Mouse (Mus musculus) CH12.LX (cell line): Measurements from ENCODE around the gene Epha5. TPM values are rescaled to one million over a fixed set of nuclear protein-coding genes. Genes with fewer than 3 reads are reported as not detected.

ENCODE experiments used
- DNase-seq: peaks from one replicate; pipeline ENCODE4 v3.0.0-alpha.2; 2013; ENCODE audit errors: extremely low read depth
- H3K27ac ChIP-seq: 2 replicates; pipeline ENCODE4 v1.5.1; 2012; ENCODE audit warnings: low read depth, mild to moderate bottlenecking, control low read depth, moderate library complexity; ENCODE audit not compliant: insufficient read depth
- H3K27me3 ChIP-seq: replicated peaks from 2 replicates; pipeline ENCODE3; 2012; ENCODE audit warnings: inconsistent platforms
- H3K36me3 ChIP-seq, 2 experiments: replicated peaks in 1 of 2; 2 replicates each; pipeline versions ENCODE3 to v1.6.1; 2012; ENCODE audit warnings: inconsistent platforms in 1 of 2, low read length in 1 of 2, mild to moderate bottlenecking in 1 of 2, mixed read lengths in 1 of 2, moderate library complexity in 1 of 2; ENCODE audit not compliant: control insufficient read depth in 1 of 2, insufficient read depth in 1 of 2
- H3K4me1 ChIP-seq, 2 experiments: 2 replicates each; pipeline ENCODE4 v1.6.1; 2012; ENCODE audit warnings: inconsistent platforms in 1 of 2, moderate library complexity in 1 of 2; ENCODE audit not compliant: insufficient read depth in 2 of 2, control insufficient read depth in 1 of 2
- H3K4me2 ChIP-seq: 2 replicates; pipeline ENCODE4 v1.6.1; 2012; ENCODE audit warnings: low read depth, mild to moderate bottlenecking, control low read depth; ENCODE audit not compliant: poor library complexity, insufficient read depth, severe bottlenecking
- H3K4me3 ChIP-seq, 3 experiments: fragments of 150-350 bp in 1 of 3; sonication (generic) in 1 of 3; replicated peaks in 1 of 3; 2 replicates each; pipeline versions ENCODE3 to v1.5.1; 2011 to 2012; ENCODE audit warnings: low read depth in 2 of 3, low read length in 2 of 3, mild to moderate bottlenecking in 2 of 3, moderate library complexity in 2 of 3, control low read depth in 1 of 3, improper control_type of control experiment in 1 of 3, inconsistent platforms in 1 of 3, mixed read lengths in 1 of 3; ENCODE audit not compliant: poor library complexity in 1 of 3
- H3K79me2 ChIP-seq: replicated peaks from 2 replicates; pipeline ENCODE4 v1.6.1; 2012; ENCODE audit warnings: mild to moderate bottlenecking, moderate library complexity; ENCODE audit not compliant: control insufficient read depth, poor library complexity, insufficient read depth, severe bottlenecking; ENCODE audit errors: extremely low read depth
- H3K9ac ChIP-seq: 2 replicates; pipeline ENCODE4 v1.6.1; 2012; ENCODE audit warnings: low read depth, mild to moderate bottlenecking, control low read depth, moderate library complexity; ENCODE audit not compliant: insufficient read depth
- H3K9me3 ChIP-seq: replicated peaks from 2 replicates; pipeline ENCODE3; 2012; ENCODE audit warnings: low read length, inconsistent platforms, mixed read lengths
- CHD1 ChIP-seq: IDR thresholded peaks from 2 replicates; pipeline ENCODE4 v1.6.1; 2012; ENCODE audit warnings: low read depth, low read length, improper control_type of control experiment, inconsistent platforms
- CHD2 ChIP-seq: IDR thresholded peaks from 2 replicates; pipeline ENCODE4 v1.6.1; 2011; ENCODE audit warnings: low read length, improper control_type of control experiment
- E2F4 ChIP-seq: IDR thresholded peaks from 2 replicates; pipeline ENCODE4 v1.6.1; 2011; ENCODE audit warnings: low read depth, low read length, improper control_type of control experiment; ENCODE audit not compliant: insufficient replicate concordance
- ELF1 ChIP-seq: IDR thresholded peaks from 2 replicates; pipeline ENCODE4 v1.6.1; 2014; ENCODE audit warnings: low read depth, mild to moderate bottlenecking, inconsistent platforms, low read length, improper control_type of control experiment
- GABPA ChIP-seq: IDR thresholded peaks from 2 replicates; pipeline ENCODE4 v1.6.1; 2012; ENCODE audit warnings: low read depth, low read length, improper control_type of control experiment, inconsistent platforms; ENCODE audit not compliant: insufficient replicate concordance
- IRF4 ChIP-seq: IDR thresholded peaks from 2 replicates; pipeline ENCODE4 v1.6.1; 2014; ENCODE audit warnings: low read depth, mild to moderate bottlenecking, inconsistent platforms, low read length, improper control_type of control experiment
- JUN ChIP-seq: IDR thresholded peaks from 2 replicates; pipeline ENCODE4 v1.6.1; 2011; ENCODE audit warnings: low read depth, mild to moderate bottlenecking, low read length, improper control_type of control experiment, moderate library complexity; ENCODE audit not compliant: insufficient read depth
- KAT2A ChIP-seq: IDR thresholded peaks from 2 replicates; pipeline ENCODE4 v1.6.1; 2012; ENCODE audit warnings: low read length, improper control_type of control experiment, inconsistent platforms; ENCODE audit not compliant: insufficient replicate concordance
- MAFK ChIP-seq: IDR thresholded peaks from 2 replicates; pipeline ENCODE4 v1.6.1; 2011; ENCODE audit warnings: low read length, improper control_type of control experiment; ENCODE audit not compliant: insufficient replicate concordance
- MAX ChIP-seq: IDR thresholded peaks from 2 replicates; pipeline ENCODE4 v1.6.1; 2011; ENCODE audit warnings: low read length, improper control_type of control experiment
- MAZ ChIP-seq: IDR thresholded peaks from 2 replicates; pipeline ENCODE4 v1.6.1; 2012; ENCODE audit warnings: low read depth, mild to moderate bottlenecking, inconsistent platforms, low read length, improper control_type of control experiment, moderate library complexity
- MEF2A ChIP-seq: IDR thresholded peaks from 2 replicates; pipeline ENCODE4 v1.6.1; 2014; ENCODE audit warnings: low read depth, mild to moderate bottlenecking, inconsistent platforms, low read length, improper control_type of control experiment, borderline replicate concordance
- MXI1 ChIP-seq: IDR thresholded peaks from 2 replicates; pipeline ENCODE4 v1.6.1; 2011; ENCODE audit warnings: mild to moderate bottlenecking, low read depth, low read length, improper control_type of control experiment
- MYC ChIP-seq: IDR thresholded peaks from 2 replicates; pipeline ENCODE4 v1.6.1; 2011; ENCODE audit warnings: low read depth, mild to moderate bottlenecking, improper control_type of control experiment, low read length
- NRF1 ChIP-seq: IDR thresholded peaks from 2 replicates; pipeline ENCODE4 v1.6.1; 2014; ENCODE audit warnings: low read depth, mild to moderate bottlenecking, inconsistent platforms, low read length, improper control_type of control experiment, moderate library complexity
- POLR2A ChIP-seq: IDR thresholded peaks from 2 replicates; pipeline ENCODE4 v1.6.1; 2011; ENCODE audit warnings: low read depth, mild to moderate bottlenecking, improper control_type of control experiment, low read length
- POLR2AphosphoS2 ChIP-seq: IDR thresholded peaks from 2 replicates; pipeline ENCODE4 v1.6.1; 2011; ENCODE audit warnings: low read depth, low read length, improper control_type of control experiment
- RCOR1 ChIP-seq: conservative IDR thresholded peaks from 2 replicates; pipeline ENCODE4 v1.6.1; 2012; ENCODE audit warnings: low read depth, mild to moderate bottlenecking, inconsistent platforms, low read length, improper control_type of control experiment
- SMC3 ChIP-seq: IDR thresholded peaks from 2 replicates; pipeline ENCODE4 v1.6.1; 2011; ENCODE audit warnings: low read depth, low read length, improper control_type of control experiment
- TCF12 ChIP-seq: IDR thresholded peaks from 2 replicates; pipeline ENCODE4 v1.6.1; 2014; ENCODE audit warnings: low read depth, mild to moderate bottlenecking, inconsistent platforms, low read length, improper control_type of control experiment
- UBTF ChIP-seq: IDR thresholded peaks from 2 replicates; pipeline ENCODE4 v1.6.1; 2012; ENCODE audit warnings: low read depth, mild to moderate bottlenecking, inconsistent platforms, low read length, improper control_type of control experiment, moderate library complexity
- USF1 ChIP-seq: IDR thresholded peaks from 2 replicates; pipeline ENCODE4 v1.6.1; 2014; ENCODE audit warnings: low read depth, mild to moderate bottlenecking, inconsistent platforms, low read length, improper control_type of control experiment
- USF2 ChIP-seq: conservative IDR thresholded peaks from 2 replicates; pipeline ENCODE4 v1.6.1; 2011; ENCODE audit warnings: low read depth, low read length, improper control_type of control experiment
- ZC3H11A ChIP-seq: IDR thresholded peaks from 2 replicates; pipeline ENCODE4 v1.6.1; 2012; ENCODE audit warnings: low read depth, mild to moderate bottlenecking, inconsistent platforms, low read length, improper control_type of control experiment
- ZKSCAN1 ChIP-seq: IDR thresholded peaks from 2 replicates; pipeline ENCODE4 v1.6.1; 2012; ENCODE audit warnings: low read depth, inconsistent platforms, low read length, improper control_type of control experiment, borderline replicate concordance
- ZMIZ1 ChIP-seq: IDR thresholded peaks from 2 replicates; pipeline ENCODE4 v1.6.1; 2012; ENCODE audit warnings: low read depth, mild to moderate bottlenecking, inconsistent platforms, low read length, improper control_type of control experiment
- ZNF384 ChIP-seq: IDR thresholded peaks from 2 replicates; pipeline ENCODE4 v1.6.1; 2012; ENCODE audit warnings: low read depth, low read length, improper control_type of control experiment, inconsistent platforms
- dilution Hi-C: fragments of 300-500 bp; cut with MboI; formaldehyde crosslinking; loops from 2 replicates; pipeline ENCODE4 v1.14.3; 2020; ENCODE audit warnings: low sequenced_read_pairs; ENCODE audit not compliant: extremely low pct_unique_long_range_greater_than_20kb, extremely low pct_ligation_motif_present
- in situ Hi-C: fragments of 300-500 bp; cut with MboI; formaldehyde crosslinking; loops from 3 replicates; pipeline ENCODE4 v1.14.3; 2019; ENCODE audit warnings: low sequenced_read_pairs, low pct_ligation_motif_present, low pct_unique_long_range_greater_than_20kb, mixed read lengths
- polyA plus RNA-seq: library from polyadenylated mRNA; unstranded; fragments of >175 nt; gene quantifications from 2 replicates; pipeline ENCODE4 v1.2.1, GENCODE M21; 2012; ENCODE audit warnings: low read depth; ENCODE audit not compliant: insufficient read length
- total RNA-seq, 2 experiments: library from RNA; depleted of rRNA; stranded (reverse); fragments of 300-350 nt in 1 of 2; fragments of >200 nt in 1 of 2; gene quantifications; 2 replicates each; pipeline ENCODE4 v1.2.3; 2012 to 2014

The Epha5 gene
- total and polyA plus RNA-seq, 3 experiments, result not detected

DNA sequence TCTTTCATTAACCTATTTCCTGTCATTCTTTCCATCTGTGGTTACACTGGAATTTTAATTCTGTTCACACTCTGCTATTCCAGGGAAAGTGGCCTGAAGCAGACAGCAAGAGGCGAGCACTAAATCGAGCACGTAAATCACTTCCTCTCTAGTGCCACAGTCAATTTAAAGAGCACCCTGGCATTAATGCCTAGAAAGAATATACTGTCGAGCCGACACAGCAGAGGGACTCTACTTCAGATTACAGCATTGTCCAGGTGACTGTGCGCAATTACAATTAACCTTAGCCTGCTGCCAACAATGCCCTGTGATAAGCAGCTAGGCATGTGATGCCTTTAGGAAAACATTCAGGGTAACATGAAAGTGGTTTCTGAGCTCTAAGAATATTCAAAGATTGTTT is 153.2 kb downstream of the Epha5 start:
- dilution Hi-C loops, result no loop called here
- no peak for TF ChIP-seq ELF1
- TF ChIP-seq SMC3, result no peak
- TF ChIP-seq USF2, result no peak
- TF ChIP-seq JUN, result no peak
- TF ChIP-seq ZC3H11A, result no peak
- no peak for TF ChIP-seq GABPA
- TF ChIP-seq E2F4, result no peak
- TF ChIP-seq KAT2A, result no peak
- TF ChIP-seq MYC, result no peak
- TF ChIP-seq NRF1, result no peak
- no peak for TF ChIP-seq CHD1
- no peak for TF ChIP-seq MXI1
- no peak for TF ChIP-seq ZMIZ1
- TF ChIP-seq MAX, result no peak
- TF ChIP-seq ZKSCAN1, result no peak
- no peak for TF ChIP-seq MAZ
- TF ChIP-seq MEF2A, result no peak
- no peak for TF ChIP-seq RCOR1
- no peak for TF ChIP-seq POLR2AphosphoS2

GRCm38 (mm10) chr5:84229971-84230370 is 187.2 kb downstream of the Epha5 start:
- no peak overlapping the region for H3K27ac ChIP-seq
- no peaks in the 10 kb centered on the region for H3K79me2 ChIP-seq
- H3K27me3 ChIP-seq, result no peaks in the 10 kb centered on the region
- no peak for TF ChIP-seq ZNF384
- TF ChIP-seq RCOR1, result no peak
- no peak for TF ChIP-seq CHD1
- TF ChIP-seq NRF1, result no peak
- no peak for TF ChIP-seq SMC3
- no peak for TF ChIP-seq TCF12
- no peak for TF ChIP-seq UBTF
- no peak for TF ChIP-seq MYC
- no peak for TF ChIP-seq MAZ
- no peak for TF ChIP-seq IRF4
- no peak for TF ChIP-seq MAX
- no peak for TF ChIP-seq JUN
- TF ChIP-seq MXI1, result no peak
- TF ChIP-seq POLR2A, result no peak
- TF ChIP-seq MAFK, result no peak
- no peak for TF ChIP-seq USF1
- TF ChIP-seq CHD2, result no peak
- no peak for TF ChIP-seq ZMIZ1
- no peak for TF ChIP-seq KAT2A
- H3K36me3 ChIP-seq, result no peaks in the 10 kb centered on the region
- dilution Hi-C loops, result no loop called here
- H3K4me2 ChIP-seq, result no peak overlapping the region
- no peaks in the 10 kb centered on the region for H3K4me1 ChIP-seq
- in situ Hi-C loops, result no loop called here
- peaks cover 15% of the 10 kb centered on the region for H3K9me3 ChIP-seq
- no peak for DNase-seq
- no peak overlapping the region for H3K9ac ChIP-seq
- no peak overlapping the region for H3K4me3 ChIP-seq

More for the DNA sequence above, 153.2 kb downstream of the Epha5 start:
- no peak for DNase-seq
- Histone ChIP-seq H3K4me3 (no peak overlapping the region), H3K79me2 (no peaks in the 10 kb centered on the region), H3K36me3 (no peaks in the 10 kb centered on the region), H3K27me3 (no peaks in the 10 kb centered on the region), H3K4me1 (no peaks in the 10 kb centered on the region), H3K4me2 (no peak overlapping the region), H3K9ac (no peak overlapping the region), H3K27ac (no peak overlapping the region), H3K9me3 (peaks cover 14% of the 10 kb centered on the region)
- in situ Hi-C loops, result no loop called here
